Mouse (Mus musculus): ENCODE measurements around the gene Pfkfb3. TPM values are rescaled to one million over a fixed set of nuclear protein-coding genes. Genes with fewer than 3 reads are reported as not detected.
"Not testable (repeated sequence)": the region's sequence is repeated elsewhere in the genome, so short reads cannot be mapped to it uniquely, and the experiment has no call there.

Pfkfb3 gene
- polyA plus RNA-seq, 2 experiments from 2014 or later, result 11.2 to 18.2 TPM

- ATAC-seq, result peak; percentile 28
Measured at GRCm38 (mm10) chr2:11548508-11548907, 5.4 kb downstream of the Pfkfb3 start.

GRCm38 (mm10) chr2:11547609-11548008 is 6.3 kb downstream of the Pfkfb3 start:
- peak; percentile 51 for ATAC-seq

GRCm38 (mm10) chr2:11546091-11546490 is 7.8 kb downstream of the Pfkfb3 start:
- no peak for ATAC-seq

DNA sequence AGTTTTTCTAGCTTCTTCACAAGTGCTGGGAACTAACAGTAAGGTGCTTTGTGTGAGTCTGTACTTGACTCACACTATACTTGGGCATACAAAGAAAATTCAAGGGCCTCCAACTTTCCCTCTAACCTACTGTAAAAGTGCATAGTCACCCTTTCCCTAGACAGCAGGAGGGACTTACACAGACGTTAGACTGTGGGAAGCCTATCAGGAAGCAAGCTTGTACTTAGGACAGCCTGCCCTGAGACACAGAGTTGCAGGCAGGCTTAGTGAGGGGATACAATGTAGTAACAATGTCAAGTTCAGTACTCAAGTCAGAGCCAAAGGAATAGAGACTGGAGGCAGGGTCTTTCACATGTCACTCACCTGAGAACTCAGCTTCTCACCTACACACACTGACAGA is 8.5 kb downstream of the Pfkfb3 start:
- ATAC-seq, result no peak

DNA sequence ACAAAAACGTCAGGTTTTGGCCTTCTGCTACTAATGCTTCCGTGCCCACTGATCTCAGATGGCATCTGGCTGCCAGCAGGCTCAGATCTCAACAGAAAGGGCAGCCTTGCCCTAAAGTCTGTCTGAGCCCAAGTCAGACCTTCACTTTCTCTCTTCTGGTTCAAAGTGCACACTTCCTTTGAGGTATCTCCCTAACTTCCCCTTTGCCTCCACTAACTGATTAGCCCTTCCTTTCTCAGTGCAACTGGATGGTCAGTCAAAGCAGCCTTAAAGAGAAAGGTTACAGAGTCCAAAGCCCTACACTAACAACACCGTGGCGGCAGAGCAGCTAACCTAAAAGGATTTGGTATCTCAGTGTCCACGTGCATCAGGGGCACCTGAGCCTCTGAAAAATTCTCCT is 9.5 kb downstream of the Pfkfb3 start:
- no peak for ATAC-seq

DNA sequence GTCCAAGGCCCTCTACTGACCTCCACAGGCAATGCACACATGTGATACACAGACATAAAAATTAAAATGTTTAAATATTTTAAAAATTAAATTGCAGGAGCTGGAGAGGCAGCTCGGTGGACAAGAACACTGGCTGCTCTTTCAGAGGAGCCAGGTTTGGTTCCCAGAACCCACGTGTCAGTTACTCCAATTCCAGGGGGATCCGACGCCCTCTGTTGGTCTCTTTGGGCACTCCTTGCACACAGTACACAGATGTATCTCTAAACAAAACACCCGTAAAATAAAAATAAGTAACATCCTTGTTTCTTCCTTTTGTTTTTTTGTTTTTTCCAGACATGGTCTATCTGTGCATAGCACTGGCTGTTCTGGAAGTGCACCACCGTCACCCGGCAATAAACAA is 10.7 kb downstream of the Pfkfb3 start:
- no peak for ATAC-seq

DNA sequence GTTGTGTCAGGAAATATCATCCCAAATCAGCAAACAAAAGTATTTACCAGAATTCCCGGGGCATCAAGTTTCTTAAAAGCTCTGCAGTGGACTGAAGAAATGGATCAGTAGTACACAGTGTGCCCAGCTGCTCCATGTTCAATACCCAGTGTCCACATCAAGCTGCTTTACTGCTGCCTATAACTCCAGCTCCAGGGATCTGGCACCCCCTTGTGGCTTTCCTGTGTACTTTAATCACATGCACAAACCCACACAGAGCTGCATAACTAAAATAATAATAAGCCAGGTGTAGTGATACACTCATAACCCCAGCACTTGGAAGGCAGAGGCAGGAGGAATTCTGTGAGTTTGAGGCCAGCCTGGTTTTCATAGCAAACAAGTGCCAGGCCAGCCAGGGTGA is 11.2 kb downstream of the Pfkfb3 start:
- peak; percentile 54 for ATAC-seq

GRCm38 (mm10) chr2:11542121-11542520 is 11.8 kb downstream of the Pfkfb3 start:
- peak; percentile 81 for ATAC-seq

DNA sequence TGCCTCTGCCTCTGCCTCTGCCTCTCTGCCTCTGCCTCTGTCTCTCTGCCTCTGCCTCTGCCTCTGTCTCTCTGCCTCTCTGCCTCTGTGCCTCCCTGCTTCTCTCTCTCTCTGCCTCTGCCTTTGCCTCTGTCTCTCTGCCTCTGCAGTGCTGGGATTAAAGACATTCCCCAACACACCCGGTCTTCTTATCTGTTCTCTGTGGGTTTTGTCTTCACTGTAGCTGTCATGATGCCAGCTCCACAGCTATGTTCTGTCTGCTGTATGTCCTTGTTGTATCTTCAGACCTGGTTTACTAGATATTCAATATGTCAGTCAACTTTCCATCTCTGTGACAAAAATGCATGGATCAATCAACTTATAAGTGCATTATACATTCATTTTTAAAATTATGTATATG is 12.3 kb downstream of the Pfkfb3 start:
- not testable (repeated sequence) for ATAC-seq

DNA sequence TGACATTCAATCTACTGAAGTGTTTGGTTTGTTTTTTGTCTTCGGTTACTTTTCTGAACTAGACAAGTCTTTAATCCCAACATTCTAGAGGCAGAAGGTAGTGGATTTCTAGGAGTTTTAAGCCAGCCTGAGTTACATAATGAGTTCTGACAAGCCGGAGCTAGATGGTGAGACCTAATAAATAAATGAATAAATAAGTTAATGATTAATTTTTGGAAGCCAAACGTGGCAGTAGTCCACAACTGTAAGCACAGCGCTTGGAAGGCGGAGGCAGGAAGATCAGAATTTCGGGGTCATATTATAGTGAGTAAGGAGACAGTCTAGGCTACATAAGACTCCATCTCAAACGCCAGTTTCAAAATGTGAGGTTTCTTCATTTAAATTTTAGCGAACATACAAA is 17.9 kb downstream of the Pfkfb3 start:
- ATAC-seq, result no peak

DNA sequence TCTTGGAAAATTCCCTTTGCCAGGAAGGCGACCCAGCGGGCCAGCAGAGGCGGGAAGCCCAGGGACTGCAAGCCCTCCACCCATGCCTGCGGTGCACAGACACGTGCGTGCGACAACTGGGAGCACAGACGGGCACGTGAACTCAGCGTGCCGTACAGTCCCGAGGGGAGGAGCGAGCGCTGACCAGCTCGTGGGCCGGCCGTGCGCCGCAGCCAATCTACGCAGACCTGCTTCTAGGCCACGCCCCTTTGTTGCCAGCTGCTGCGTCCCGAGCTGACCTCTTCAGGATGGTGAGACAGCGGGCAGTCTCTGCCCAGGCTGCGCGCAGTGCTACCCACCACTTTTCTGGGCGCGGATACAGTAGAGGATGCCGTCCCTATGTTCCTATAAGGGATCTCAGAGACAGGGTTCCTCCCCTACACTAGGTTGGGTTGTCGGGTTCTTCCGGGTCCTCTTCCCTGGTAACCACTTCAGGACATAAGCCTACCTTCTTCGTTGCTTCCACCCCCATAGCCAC is 18.4 kb downstream of the Pfkfb3 start:
- ATAC-seq, result peak; percentile 78

GRCm38 (mm10) chr2:11534826-11535225 is 19.1 kb downstream of the Pfkfb3 start:
- ATAC-seq, result no peak

- ATAC-seq, result no peak
Measured at GRCm38 (mm10) chr2:11530101-11530500, 23.8 kb downstream of the Pfkfb3 start.

DNA sequence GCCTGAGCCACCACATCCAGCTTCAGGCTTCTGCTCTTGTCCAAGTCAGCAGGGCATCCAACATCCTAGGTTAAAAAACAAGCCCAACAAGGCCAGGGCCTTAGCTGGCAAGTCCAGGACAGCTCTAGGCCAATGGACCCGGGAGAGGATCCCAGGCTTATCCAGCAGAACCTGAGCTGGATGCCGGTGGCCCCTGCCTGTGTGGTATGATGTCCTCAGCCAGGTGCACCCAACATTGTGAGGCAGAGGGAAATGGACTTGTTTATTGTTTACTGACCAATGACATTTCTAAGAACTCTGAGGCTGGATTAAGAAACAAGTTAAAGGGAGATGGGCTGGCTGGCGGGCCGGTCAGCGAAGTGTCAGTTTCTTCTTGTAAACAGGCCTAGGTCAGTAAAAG is 27.8 kb downstream of the Pfkfb3 start:
- ATAC-seq, result no peak

DNA sequence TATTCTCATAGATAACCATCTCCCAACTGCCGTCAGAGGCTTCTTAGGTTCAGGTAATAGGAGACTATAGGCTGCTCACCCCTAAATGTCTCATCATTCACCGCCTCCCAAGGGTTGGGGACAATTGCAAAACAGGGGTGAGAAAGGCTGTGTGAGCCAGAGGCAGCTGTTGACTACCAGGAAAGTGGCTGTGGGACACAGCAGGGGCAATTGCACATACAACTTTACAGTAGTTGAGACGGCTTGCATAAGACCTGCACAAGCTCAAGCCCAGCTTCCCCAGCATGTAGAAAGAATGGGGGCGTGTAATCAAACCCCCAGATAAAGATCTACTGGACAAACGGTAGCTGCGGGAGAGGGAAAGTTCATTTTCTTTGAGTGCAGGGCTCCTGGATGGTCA is 29.1 kb downstream of the Pfkfb3 start:
- ATAC-seq, result no peak

DNA sequence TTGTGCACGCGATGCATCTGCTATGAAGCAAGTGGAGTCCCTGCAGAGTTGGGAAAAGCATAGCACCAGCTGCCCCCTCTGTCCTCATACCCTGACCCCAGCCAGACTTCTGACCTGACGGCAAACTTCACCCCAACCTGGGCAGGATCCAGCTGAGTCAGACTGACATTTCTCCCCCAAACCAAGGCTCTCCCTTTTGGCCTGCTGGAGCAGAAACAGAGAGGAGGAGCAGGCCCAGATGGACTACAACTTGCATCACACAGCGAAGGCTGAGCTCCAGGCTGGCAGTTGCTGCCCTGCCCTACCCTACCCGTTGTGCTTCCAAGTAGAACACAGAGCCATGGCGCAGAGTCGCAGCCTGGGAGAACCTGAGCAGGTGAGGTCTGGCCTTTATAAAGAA is 32.1 kb downstream of the Pfkfb3 start:
- no peak for ATAC-seq

GRCm38 (mm10) chr2:11520786-11521185 is 33.1 kb downstream of the Pfkfb3 start:
- no peak for ATAC-seq

DNA sequence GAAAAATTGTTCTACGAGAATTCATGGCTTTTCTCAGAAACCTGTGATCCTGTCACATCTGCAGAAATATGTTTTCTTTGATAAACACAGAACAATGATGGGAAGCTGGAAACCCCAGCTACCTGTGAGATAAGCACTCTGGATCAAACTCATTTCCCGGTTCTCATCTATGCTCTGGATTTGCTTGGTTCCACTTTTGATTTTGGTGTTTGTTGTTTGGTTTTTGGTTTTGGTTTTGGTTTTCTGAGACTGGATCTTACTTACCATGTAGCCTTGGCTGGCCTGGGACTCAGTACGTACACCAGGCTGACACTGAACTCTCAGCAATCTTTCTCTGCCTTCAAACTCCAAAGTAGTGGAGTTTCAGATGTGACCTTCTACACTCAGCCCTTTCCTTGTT is 38.0 kb downstream of the Pfkfb3 start:
- ATAC-seq, result peak; percentile 54

DNA sequence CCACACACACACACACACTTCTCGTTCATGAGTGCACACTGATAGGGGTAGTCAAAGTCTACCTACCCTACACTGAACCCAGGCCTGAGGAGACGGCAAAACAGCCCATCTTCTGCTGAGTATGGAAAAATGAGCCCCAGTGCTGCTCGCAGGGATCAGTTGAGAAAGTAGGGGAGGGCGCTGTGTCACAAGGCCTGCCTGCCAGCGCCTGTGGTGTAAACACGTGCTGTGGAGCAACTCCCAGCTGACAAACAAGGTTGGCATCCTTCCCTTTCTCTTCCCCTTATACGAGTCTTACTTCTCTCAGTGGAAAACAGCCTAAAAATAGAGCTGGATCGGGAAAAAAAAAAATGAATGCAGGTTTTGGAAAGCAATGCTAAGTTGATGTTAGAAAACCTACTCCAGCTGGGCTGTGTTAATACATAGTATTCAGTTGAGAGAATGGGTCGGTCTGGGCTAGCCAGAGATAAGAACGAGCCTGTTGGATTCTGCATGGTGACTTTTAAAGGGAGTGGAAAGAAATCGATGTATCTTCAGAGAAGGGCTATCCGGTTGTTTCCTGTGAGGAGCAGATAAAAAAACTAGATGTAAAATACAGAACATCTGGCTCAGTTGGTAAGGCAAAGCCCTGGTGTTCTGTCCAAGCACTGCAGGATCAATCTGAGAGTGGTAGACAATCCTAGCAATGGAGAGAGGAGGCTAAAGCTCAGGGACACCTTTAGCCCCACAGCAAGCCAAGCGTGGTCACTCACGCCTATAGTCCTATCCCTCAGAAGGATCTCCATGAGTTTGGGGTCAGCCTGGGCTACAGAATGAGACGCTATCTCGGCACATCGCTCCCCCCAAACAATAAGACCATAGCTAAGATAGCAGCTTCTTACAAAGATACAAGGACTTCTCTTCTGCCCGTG is 40.6 kb downstream of the Pfkfb3 start:
- ATAC-seq, result no peak

- ATAC-seq, result no peak
Measured at GRCm38 (mm10) chr2:11512127-11512526, 41.8 kb downstream of the Pfkfb3 start.

- no peak for ATAC-seq
Measured at GRCm38 (mm10) chr2:11503736-11504135, 50.1 kb downstream of the Pfkfb3 start.

DNA sequence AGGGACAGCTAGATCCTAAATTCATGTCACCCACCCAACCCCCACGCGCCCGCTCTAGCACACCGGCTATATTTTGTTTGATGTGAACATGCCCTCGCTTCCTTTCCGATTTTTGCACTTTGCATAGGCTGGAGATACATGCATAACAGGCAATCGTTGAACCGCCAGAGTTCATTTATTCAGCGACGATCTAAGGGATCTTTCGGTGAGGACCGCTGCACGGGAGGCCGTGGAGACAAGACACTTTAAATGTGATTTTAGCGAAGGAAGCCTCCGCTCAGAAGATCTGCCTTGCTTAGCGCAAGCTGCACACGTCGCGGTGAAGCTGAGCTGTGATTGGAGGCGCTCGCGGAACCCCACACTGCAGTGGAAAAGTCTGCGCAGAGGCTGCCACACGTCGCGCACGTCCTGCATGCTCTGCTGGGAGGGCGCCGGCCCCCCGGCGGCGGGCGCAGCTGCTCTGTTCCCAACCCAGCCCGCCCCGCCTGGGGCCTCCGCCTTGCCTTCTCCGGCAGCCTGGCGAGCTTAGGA is 50.9 kb downstream of the Pfkfb3 start:
- ATAC-seq, result peak; percentile 84

DNA sequence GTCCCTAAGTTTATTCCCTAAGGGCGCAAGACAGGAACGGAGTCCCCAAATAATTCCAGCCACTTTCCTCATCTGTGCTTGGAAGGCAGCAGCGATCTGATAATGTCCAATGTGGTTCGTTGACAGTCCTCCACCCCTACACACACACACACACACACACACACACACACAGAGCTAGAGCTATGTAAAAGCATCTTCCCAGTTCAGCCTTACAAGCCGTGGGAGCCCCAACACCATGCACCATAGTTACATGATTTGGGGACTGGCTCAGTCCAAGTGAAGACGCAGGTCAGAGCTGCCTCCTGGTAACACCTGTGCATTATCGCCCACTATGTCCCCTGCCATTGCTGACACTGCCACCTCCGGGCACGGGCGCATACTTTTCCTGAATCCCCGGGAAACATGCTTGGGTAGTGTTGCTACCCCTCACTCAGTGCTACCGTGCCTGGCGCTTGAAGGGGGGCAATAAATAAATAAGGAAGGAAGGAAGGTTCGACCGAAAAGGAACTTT is 51.6 kb downstream of the Pfkfb3 start:
- ATAC-seq, result no peak

Data from activated CD4-positive, CD25-positive, alpha-beta regulatory T cell, adult 4 months (primary cell).